Mouse (Mus musculus) C2C12 (cell line): ENCODE results near the gene Auts2.

Experiments
- CTCF ChIP-seq: IDR thresholded peaks from one replicate; pipeline ENCODE4 v1.5.1; 2011; ENCODE audit not compliant: control insufficient read depth, insufficient read depth, insufficient read length
- FOSL1 ChIP-seq: IDR thresholded peaks from one replicate; pipeline ENCODE4 v1.8.0; 2011; ENCODE audit warnings: mild to moderate bottlenecking, low read length; ENCODE audit not compliant: poor library complexity, insufficient read depth, severe bottlenecking
- MAX ChIP-seq: IDR thresholded peaks from one replicate; pipeline ENCODE4 v1.6.1; 2011; ENCODE audit warnings: mild to moderate bottlenecking, control low read depth
- MYOG ChIP-seq: IDR thresholded peaks from one replicate; pipeline ENCODE4 v1.6.1; 2011; ENCODE audit not compliant: control insufficient read depth, insufficient read length; ENCODE audit errors: extremely low read depth

GRCm38 (mm10) chr5:132541951-132542350 is 1.2 kb downstream of the Auts2 start:
- no peak for TF ChIP-seq MAX
- TF ChIP-seq CTCF: no peak
- TF ChIP-seq MYOG: no peak
- no peak for TF ChIP-seq FOSL1
